Mouse (Mus musculus): ENCODE results near the gene Fasn.
"Not testable (repeated sequence)": the region's sequence is repeated elsewhere in the genome, so short reads cannot be mapped to it uniquely, and the experiment has no call there.

The Fasn gene

GRCm38 (mm10) chr11:120795756-120796613 is 28.4 kb downstream of the Fasn start, which contains the start of gene Dus1l:
TSS of gene Dus1l (minus strand) at chr11:120796403.
- peak; percentile 98 for DNase-seq

GRCm38 (mm10) chr11:120792652-120793051 is 31.7 kb downstream of the Fasn start:
- DNase-seq = no peak

- DNase-seq = no peak
Measured at GRCm38 (mm10) chr11:120789810-120790209, 34.5 kb downstream of the Fasn start.

- no peak for DNase-seq
Measured at GRCm38 (mm10) chr11:120789355-120789754, 35.0 kb downstream of the Fasn start.

GRCm38 (mm10) chr11:120788460-120788859 is 35.9 kb downstream of the Fasn start:
- not testable (repeated sequence) for DNase-seq

- no peak for DNase-seq
Measured at GRCm38 (mm10) chr11:120785145-120785544, 39.2 kb downstream of the Fasn start.

GRCm38 (mm10) chr11:120784064-120784791 is 40.1 kb downstream of the Fasn start, which contains the start of the genes Rfng and Gps1:
TSS of gene Rfng (minus strand) at chr11:120784207.
TSS of gene Gps1 (plus strand) at chr11:120784272.
- DNase-seq = peak; percentile 84 to 87

- DNase-seq = no peak
Measured at GRCm38 (mm10) chr11:120783426-120784063, 40.8 kb downstream of the Fasn start.

GRCm38 (mm10) chr11:120781361-120781760 is 43.0 kb downstream of the Fasn start:
- DNase-seq = not testable (repeated sequence)

- DNase-seq = no peak
Measured at GRCm38 (mm10) chr11:120779876-120780275, 44.5 kb downstream of the Fasn start.

GRCm38 (mm10) chr11:120777123-120777522 is 47.2 kb downstream of the Fasn start:
- DNase-seq = no peak

- DNase-seq = peak; percentile 96
Measured at GRCm38 (mm10) chr11:120775774-120776469, 48.4 kb downstream of the Fasn start.

- DNase-seq = no peak
Measured at GRCm38 (mm10) chr11:120773463-120774190, 50.7 kb downstream of the Fasn start.

GRCm38 (mm10) chr11:120772749-120773148 is 51.6 kb downstream of the Fasn start:
- DNase-seq = no peak

- DNase-seq = no peak
Measured at GRCm38 (mm10) chr11:120768206-120768605, 56.1 kb downstream of the Fasn start.

- DNase-seq = not testable (repeated sequence)
Measured at GRCm38 (mm10) chr11:120767023-120767422, 57.3 kb downstream of the Fasn start.

- DNase-seq = not testable (repeated sequence)
Measured at GRCm38 (mm10) chr11:120763121-120763999, 61.0 kb downstream of the Fasn start.

GRCm38 (mm10) chr11:120762672-120763041 is 61.7 kb downstream of the Fasn start, which contains the start of gene Hmga1b:
TSS of gene Hmga1b (plus strand) at chr11:120762794.
- not testable (repeated sequence) for DNase-seq

- no peak for DNase-seq
Measured at GRCm38 (mm10) chr11:120761811-120762671, 62.3 kb downstream of the Fasn start.

- DNase-seq = no peak
Measured at GRCm38 (mm10) chr11:120760236-120760635, 64.1 kb downstream of the Fasn start.

Measured in B cell, adult 2 months (primary cell).